Mouse (Mus musculus): ENCODE results near the gene Pelp1. TPM values are rescaled to one million over a fixed set of nuclear protein-coding genes. Genes with fewer than 3 reads are reported as not detected.
A peak's percentile ranks its signal among the peaks of the same experiment; 100 is the strongest.
"Not testable (repeated sequence)": the region's sequence is repeated elsewhere in the genome, so short reads cannot be mapped to it uniquely, and the experiment has no call there.

The Pelp1 gene
- polyA plus RNA-seq, 1 experiment from 2014 or later, result 65.1 TPM

DNA sequence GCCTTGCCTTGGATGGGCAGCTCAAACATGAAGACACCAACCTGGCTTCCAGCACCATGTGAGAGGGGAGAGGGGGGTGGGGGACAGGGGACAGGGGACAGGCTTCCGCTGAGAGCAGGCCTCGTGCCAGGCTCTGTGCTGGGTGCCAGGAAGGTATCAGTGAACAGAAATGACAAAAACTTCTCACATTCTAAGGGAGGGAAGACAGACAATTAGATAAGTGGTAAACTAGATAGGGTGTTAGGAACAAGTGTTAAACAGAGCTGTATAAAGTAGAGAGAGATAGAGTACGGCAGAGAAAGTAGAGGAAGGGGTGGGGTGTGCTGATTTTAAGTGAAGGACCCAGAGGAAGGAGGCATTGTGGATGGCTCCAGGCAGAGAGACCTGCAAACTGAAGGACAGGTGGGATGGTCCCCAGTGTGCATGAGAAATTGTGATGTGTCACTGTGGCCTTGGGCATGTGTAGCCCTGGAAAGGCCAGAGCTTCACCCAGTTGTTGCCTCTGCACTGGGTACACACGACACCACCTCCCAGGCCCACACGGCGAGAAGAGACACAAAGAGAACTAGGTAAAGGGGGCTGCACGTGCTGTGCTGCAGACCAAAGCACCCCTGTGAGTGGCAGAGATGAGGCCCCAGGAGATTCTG, 29.0 kb upstream of the Pelp1 start:
- Histone ChIP-seq H3K36me3 (peaks cover 71% of the 10 kb centered on the region), H3K27ac (no peak overlapping the region), H3K4me3 (no peak overlapping the region), H3K4me1 (peaks cover 16% of the 10 kb centered on the region), H3K9me3 (replicated peaks) (no peaks in the 10 kb centered on the region), H3K27me3 (ENCODE audit: low read depth, poor library complexity, severe bottlenecking) (no peaks in the 10 kb centered on the region)
- WGBS, result 90% methylated on average over 7 of the region's 7 CpGs
- no peak for DNase-seq (ENCODE audit: low spot score)

DNA sequence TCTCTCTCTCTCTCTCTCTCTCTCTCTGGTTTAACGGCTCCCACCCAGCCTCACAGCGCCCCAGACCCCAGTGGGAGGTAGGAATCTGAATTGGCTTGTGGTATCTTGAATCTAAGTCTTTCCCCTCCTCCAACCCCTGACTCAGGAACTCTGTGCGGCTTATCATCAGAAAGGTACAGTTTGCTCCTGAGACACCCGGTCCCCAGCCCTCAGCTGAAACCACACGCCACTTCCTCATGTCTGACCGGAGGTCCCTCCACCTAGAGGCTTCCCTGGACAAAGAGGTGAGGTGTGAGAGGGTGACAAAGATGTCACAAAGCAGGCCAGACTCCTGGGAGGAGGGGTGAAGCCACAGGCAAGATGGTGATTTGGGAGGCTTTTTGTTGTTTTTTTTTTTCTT, 27.6 kb upstream of the Pelp1 start:
- no peak overlapping the region for H3K27ac ChIP-seq
- H3K27me3 ChIP-seq (ENCODE audit: low read depth, poor library complexity, severe bottlenecking), result no peaks in the 10 kb centered on the region
- 80% methylated on average over 6 of the region's 6 CpGs for whole genome bisulfite sequencing
- H3K4me1 ChIP-seq, result peaks cover 29% of the 10 kb centered on the region
- peaks cover 71% of the 10 kb centered on the region for H3K36me3 ChIP-seq
- no peaks in the 10 kb centered on the region for H3K9me3 ChIP-seq (replicated peaks)
- no peak for DNase-seq (ENCODE audit: low spot score)
- H3K4me3 ChIP-seq, result no peak overlapping the region

DNA sequence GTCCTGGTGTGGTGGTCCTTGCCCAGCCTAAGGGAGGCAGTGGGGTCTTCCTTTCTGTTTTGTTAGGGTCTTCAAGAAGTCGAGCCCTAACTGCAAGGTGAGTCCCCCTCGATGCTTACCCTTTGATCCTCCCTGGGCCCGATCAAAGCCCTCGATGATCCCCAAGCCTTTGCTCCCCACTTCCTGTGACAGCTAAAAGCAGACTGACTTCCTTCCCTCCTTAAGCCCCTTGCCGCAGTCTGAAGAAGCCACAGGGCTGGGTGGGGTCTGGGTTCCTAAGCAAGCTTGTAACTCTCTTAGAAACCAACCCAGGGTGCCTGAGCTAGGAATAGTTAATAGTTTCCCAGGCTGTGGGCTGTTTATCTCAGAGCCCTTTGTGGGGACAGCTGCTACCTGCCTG, 25.6 kb upstream of the Pelp1 start:
- no peak overlapping the region for H3K27ac ChIP-seq
- peaks cover 37% of the 10 kb centered on the region for H3K4me1 ChIP-seq
- no peaks in the 10 kb centered on the region for H3K27me3 ChIP-seq (ENCODE audit: low read depth, poor library complexity, severe bottlenecking)
- 77% methylated on average over 5 of the region's 5 CpGs for WGBS
- DNase-seq (ENCODE audit: low spot score), result no peak
- H3K36me3 ChIP-seq, result peaks cover 54% of the 10 kb centered on the region
- H3K4me3 ChIP-seq, result no peak overlapping the region
- no peaks in the 10 kb centered on the region for H3K9me3 ChIP-seq (replicated peaks)

DNA sequence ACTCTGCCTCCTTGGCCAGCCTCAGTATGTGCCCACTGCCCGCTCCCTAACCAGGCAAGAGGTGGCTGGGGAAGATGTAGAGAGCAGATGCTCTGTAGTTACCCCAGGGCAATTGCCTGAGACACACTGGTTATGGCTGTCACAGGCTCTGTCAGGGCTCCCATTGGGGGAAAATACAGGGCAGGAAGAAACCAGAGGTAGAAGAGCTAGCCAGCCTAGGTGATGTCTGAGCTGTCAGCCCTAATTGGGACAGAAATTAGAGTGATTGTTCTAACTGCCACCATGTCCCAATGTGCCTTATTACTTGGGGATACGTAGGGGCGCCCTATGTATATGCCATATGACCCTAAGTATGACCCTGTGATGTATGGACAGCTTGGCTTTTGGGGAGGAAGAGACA, 24.1 kb upstream of the Pelp1 start:
- peaks cover 39% of the 10 kb centered on the region for H3K36me3 ChIP-seq
- H3K27me3 ChIP-seq (ENCODE audit: low read depth, poor library complexity, severe bottlenecking), result no peaks in the 10 kb centered on the region
- H3K4me1 ChIP-seq, result peaks cover 37% of the 10 kb centered on the region
- no peaks in the 10 kb centered on the region for H3K9me3 ChIP-seq (replicated peaks)
- no peak overlapping the region for H3K27ac ChIP-seq
- DNase-seq (ENCODE audit: low spot score), result no peak
- 94% methylated on average over 3 of the region's 3 CpGs for WGBS
- H3K4me3 ChIP-seq, result peak overlapping the region; percentile 76; the same call in 1 of the 2 replicates

DNA sequence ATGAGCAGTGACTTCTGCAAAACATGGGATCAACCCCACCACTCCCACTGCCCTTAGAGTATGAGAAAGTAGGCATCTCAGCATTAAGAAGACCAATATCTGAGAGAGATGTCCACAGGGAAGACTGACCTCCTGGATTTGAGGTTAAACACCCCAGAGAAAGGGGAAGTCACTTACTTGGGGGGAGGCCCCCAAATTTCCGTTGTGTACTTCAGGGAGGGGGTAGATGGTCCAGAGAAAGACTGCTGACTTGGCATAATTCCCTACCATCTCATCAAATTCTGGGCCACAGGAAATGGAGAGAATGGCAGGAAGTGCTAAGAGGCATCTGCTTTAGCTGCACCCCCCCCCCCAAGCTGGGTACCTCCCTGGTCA, 23.7 kb upstream of the Pelp1 start:
- no peaks in the 10 kb centered on the region for H3K9me3 ChIP-seq (replicated peaks)
- no peak overlapping the region for H3K27ac ChIP-seq
- no peak for DNase-seq (ENCODE audit: low spot score)
- WGBS, result 63% methylated on average over 1 of the region's 1 CpGs
- peaks cover 37% of the 10 kb centered on the region for H3K4me1 ChIP-seq
- peak overlapping the region; percentile 76 for H3K4me3 ChIP-seq
- peaks cover 35% of the 10 kb centered on the region for H3K36me3 ChIP-seq
- no peaks in the 10 kb centered on the region for H3K27me3 ChIP-seq (ENCODE audit: low read depth, poor library complexity, severe bottlenecking)

DNA sequence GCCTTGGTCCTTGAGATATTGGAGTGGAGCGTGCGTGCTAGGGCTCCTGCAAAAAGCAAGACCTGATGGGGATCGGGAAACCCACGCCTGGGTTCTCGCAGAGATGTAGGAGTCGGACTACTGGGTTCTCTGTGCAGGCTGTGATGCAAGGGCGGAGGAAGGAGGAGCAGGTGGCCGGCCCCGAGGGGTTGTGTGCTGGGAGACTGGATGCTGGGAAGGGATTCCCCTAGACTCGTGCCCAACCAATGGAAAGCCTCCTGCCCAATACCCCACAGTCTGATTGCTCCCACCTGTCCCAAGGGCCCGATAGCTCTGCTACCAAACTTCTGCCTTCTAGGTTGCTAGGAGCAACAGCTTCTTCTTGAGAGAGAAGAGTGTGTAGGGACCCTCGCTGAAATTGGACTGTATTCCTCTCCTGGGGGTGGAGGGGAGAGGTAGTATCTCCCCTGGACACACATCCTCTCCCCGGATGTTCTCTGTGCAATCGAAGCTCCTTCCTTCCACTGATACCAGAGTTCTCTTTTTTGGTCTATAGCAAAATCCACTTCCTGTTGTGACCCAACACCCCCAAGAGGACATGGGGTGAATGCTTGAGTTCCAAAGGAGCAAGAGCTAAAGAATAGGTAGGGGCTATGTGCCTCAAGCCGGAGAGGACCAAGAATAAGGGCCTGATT, 23.2 kb upstream of the Pelp1 start:
- no peak for DNase-seq (ENCODE audit: low spot score)
- 13% methylated on average over 15 of the region's 15 CpGs for WGBS
- H3K36me3 ChIP-seq, result peaks cover 30% of the 10 kb centered on the region
- H3K9me3 ChIP-seq (replicated peaks), result no peaks in the 10 kb centered on the region
- peaks cover 37% of the 10 kb centered on the region for H3K4me1 ChIP-seq
- peak overlapping the region; percentile 76 for H3K4me3 ChIP-seq
- H3K27ac ChIP-seq, result peak overlapping the region; percentile 91
- no peaks in the 10 kb centered on the region for H3K27me3 ChIP-seq (ENCODE audit: low read depth, poor library complexity, severe bottlenecking)

DNA sequence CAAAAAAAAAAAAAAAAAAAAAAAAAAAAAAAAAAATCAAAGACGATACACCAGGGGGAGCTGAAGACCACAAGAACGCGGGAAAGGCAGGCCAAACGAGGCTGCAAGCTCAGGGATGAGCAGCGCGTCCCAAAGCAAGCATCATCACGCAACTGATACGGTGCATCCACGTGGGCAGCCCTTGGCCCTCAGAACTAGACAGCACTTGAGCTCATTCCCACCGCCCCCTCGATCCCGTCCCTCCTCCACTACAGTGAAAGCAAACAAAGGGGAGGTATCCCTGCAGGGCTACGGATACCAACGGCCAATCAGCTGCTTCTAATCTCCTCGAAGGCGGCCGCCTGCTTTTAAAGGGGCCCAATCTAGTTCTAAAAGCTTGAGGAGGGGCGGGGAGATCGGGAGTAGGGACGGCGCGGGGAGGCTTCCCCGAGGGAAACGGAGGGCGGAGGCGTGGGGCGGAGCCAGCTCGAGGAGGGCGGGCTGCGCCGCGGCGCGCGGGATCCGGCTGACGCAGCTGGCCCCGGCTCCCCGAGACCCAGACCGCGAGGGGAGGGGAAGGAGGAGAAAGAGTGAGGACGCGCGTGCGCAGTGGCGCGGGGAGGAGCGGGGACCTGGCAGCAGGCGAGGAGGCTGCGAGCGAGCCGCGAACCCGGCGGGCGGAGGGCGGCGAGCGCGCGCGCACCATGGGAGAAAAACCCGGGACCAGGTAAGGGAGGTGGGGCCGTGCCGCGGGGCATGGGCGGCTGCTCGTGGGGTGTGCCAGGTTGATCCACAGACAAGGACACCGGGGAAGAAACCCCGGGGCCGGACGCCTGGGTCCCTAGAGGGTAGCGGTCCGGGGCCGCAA, 22.4 kb upstream of the Pelp1 start, which contains the start of gene Arrb2:
Gene Arrb2, plus strand, starts transcription at position 588 of the 847 bp plus-strand sequence.
- peak; percentile 100 for DNase-seq (ENCODE audit: low spot score)
- Histone ChIP-seq H3K9me3 (replicated peaks) (no peaks in the 10 kb centered on the region), H3K27me3 (ENCODE audit: low read depth, poor library complexity, severe bottlenecking) (no peaks in the 10 kb centered on the region)

DNA sequence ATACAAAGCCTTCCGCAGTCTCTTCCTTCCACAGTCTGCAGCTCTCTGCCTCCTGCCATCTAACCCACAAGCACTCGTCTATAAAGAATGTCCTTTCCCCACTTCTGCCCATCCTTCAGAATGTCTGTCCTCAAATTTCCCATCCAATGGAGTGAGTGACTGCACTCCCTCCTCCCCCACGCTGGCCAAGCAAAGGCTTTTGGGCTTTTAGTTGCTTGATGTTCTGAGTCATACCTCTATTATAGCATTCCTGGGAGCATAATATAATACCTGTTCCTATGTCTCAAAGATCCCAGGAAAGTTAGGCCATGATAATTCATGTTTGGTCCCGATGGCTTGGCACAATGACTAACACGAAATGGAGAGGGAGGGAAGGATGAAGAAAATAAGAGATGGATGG, 21.7 kb upstream of the Pelp1 start:
- peak overlapping the region; percentile 76 for H3K4me3 ChIP-seq
- peaks cover 37% of the 10 kb centered on the region for H3K4me1 ChIP-seq
- WGBS, result 35% methylated on average over 5 of the region's 5 CpGs
- no peaks in the 10 kb centered on the region for H3K9me3 ChIP-seq (replicated peaks)
- no peak for DNase-seq (ENCODE audit: low spot score)
- peaks cover 15% of the 10 kb centered on the region for H3K36me3 ChIP-seq
- H3K27me3 ChIP-seq (ENCODE audit: low read depth, poor library complexity, severe bottlenecking), result no peaks in the 10 kb centered on the region
- H3K27ac ChIP-seq, result peak overlapping the region; percentile 91

More for the DNA sequence above, 22.4 kb upstream of the Pelp1 start, which contains the start of gene Arrb2:
- Histone ChIP-seq H3K4me1 (peaks cover 37% of the 10 kb centered on the region), H3K36me3 (peaks cover 22% of the 10 kb centered on the region), H3K27ac (peak within 1 kb of the TSS; percentile 91), H3K4me3 (peak within 1 kb of the TSS; percentile 76)
- 1% methylated on average over 75 of the region's 75 CpGs for WGBS

DNA sequence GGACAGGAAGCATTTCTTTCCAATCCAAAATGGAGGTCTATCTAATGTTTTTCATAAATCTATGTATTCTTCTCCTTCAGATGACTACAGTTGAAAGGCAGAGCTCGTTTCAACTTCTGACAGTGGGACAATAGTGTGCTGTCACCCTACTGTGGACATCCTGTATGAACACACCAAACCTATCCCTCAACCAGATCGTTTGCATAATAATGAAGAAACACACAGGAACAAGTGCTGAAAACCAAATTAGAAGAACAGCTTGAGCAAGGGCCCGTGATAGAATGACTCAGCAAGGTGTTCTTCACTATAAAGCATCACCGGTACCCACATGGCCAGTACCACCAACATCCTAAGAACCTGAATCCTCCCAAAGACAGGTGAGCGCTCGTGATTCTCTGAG, 16.8 kb upstream of the Pelp1 start:
- not testable (repeated sequence) for H3K4me1 ChIP-seq; H3K36me3 ChIP-seq; H3K4me3 ChIP-seq; DNase-seq (ENCODE audit: low spot score); H3K27me3 ChIP-seq (ENCODE audit: low read depth, poor library complexity, severe bottlenecking); H3K9me3 ChIP-seq (replicated peaks); H3K27ac ChIP-seq
- WGBS, result 83% methylated on average over 6 of the region's 6 CpGs

DNA sequence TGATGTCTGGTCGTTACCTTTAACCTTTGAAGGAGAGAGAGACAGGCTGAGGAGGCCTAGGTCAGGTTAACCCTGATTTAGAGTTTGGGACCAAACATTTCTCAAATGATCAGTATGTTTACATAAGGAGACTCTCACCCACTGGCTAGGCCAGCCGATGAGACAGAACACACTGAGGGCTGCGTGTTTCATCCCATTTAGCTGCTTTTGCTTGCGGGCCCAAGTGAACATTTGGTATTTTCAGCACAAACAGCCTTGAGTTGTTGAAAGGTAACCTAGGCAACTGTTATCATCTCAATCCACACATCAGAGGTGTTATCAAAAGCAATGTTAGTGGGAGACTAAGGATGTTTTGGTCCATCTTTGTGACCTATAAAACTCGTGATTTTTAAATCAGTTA, 9.7 kb upstream of the Pelp1 start:
- Histone ChIP-seq H3K4me3 (no peak overlapping the region), H3K36me3 (no peaks in the 10 kb centered on the region), H3K9me3 (replicated peaks) (no peaks in the 10 kb centered on the region), H3K27ac (no peak overlapping the region), H3K27me3 (ENCODE audit: low read depth, poor library complexity, severe bottlenecking) (no peaks in the 10 kb centered on the region), H3K4me1 (no peaks in the 10 kb centered on the region)
- 66% methylated on average over 5 of the region's 5 CpGs for WGBS
- DNase-seq (ENCODE audit: low spot score), result no peak

DNA sequence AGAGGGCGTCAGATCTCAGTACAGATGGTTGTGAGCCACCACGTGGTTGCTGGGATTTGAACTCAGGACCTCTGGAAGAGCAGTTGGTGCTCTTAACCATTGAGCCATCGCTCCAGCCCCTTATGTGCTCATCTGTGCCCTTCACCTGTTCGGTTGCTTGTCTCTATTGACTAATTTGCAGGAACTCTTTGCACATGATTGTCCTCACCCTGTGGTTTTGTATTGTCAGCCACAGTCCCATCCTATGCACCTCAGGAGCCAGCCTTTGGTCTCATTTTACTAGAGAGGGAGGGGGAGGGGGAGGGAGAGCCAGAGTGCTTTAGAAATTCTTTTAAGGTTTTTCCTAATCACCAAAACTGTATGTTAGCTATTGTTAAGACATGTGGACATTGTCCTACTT, 8.4 kb upstream of the Pelp1 start:
- Histone ChIP-seq H3K36me3 (no peaks in the 10 kb centered on the region), H3K4me1 (no peaks in the 10 kb centered on the region), H3K27ac (no peak overlapping the region), H3K4me3 (no peak overlapping the region), H3K27me3 (ENCODE audit: low read depth, poor library complexity, severe bottlenecking) (no peaks in the 10 kb centered on the region), H3K9me3 (replicated peaks) (no peaks in the 10 kb centered on the region)
- WGBS, result 65% methylated on average over 4 of the region's 4 CpGs
- DNase-seq (ENCODE audit: low spot score), result no peak

DNA sequence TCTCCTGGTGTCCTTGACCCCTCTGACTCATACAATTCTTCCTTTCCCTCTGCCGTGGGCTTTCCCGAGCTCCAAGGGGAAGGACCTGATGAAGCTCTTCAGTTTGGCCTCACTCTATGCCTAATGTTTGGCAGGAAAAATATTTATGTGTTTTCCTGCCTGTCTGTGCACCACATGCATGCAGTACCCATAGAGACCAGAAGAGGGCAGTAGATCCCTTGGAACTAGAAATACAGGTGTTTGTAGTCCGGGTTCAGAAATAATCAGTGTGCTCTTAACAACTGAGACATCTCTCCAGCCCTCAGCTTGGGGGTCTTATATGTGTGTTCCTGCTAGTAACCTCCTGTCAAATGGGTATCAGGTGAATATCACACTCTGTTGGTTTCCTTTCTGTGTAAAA, 4.1 kb upstream of the Pelp1 start:
- Histone ChIP-seq H3K36me3 (no peaks in the 10 kb centered on the region), H3K27ac (no peak overlapping the region), H3K27me3 (ENCODE audit: low read depth, poor library complexity, severe bottlenecking) (no peaks in the 10 kb centered on the region), H3K4me1 (peaks cover 11% of the 10 kb centered on the region), H3K4me3 (no peak overlapping the region), H3K9me3 (replicated peaks) (no peaks in the 10 kb centered on the region)
- DNase-seq (ENCODE audit: low spot score), result peak; percentile 82
- 9% methylated on average over 3 of the region's 3 CpGs for WGBS

DNA sequence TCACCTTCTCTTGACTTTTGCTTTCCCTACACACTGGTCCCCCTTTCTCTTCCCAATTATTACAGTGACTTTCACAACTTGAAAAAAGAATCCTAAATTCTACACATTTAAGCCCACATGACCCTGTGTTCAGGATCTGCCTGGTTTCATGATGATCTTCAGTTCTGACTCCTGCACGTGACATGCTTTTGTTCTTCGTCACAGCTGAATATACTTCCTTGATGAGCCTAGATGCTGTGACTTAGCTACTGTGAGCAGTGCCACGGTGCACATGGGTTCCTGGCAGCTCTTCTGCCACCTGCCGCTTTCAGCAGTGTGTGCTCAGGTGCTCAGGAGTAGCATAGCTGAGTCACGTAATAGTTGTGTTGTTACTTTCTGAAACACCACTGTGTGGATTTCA, 2.8 kb upstream of the Pelp1 start:
- 78% methylated on average over 5 of the region's 5 CpGs for WGBS

More for the DNA sequence above, 2.8 kb upstream of the Pelp1 start:
- Histone ChIP-seq H3K27me3 (ENCODE audit: low read depth, poor library complexity, severe bottlenecking) (no peaks in the 10 kb centered on the region), H3K9me3 (replicated peaks) (no peaks in the 10 kb centered on the region), H3K36me3 (peaks cover 4% of the 10 kb centered on the region), H3K4me1 (peaks cover 22% of the 10 kb centered on the region), H3K27ac (no peak overlapping the region), H3K4me3 (no peak overlapping the region)
- DNase-seq (ENCODE audit: low spot score), result no peak
